Mouse (Mus musculus) MEL (cell line): Measurements from ENCODE around the gene Nf2. TPM values are rescaled to one million over a fixed set of nuclear protein-coding genes. Genes with fewer than 3 reads are reported as not detected.

Experiments
- DNase-seq: peaks from one replicate; pipeline ENCODE4 v3.0.0; 2011; ENCODE audit warnings: low read depth, low spot score
- H3K27ac ChIP-seq: 2 replicates; pipeline ENCODE4 v1.5.1; 2012; ENCODE audit warnings: low read depth, mild to moderate bottlenecking, control low read depth, low read length, moderate library complexity; ENCODE audit not compliant: control insufficient read depth
- H3K27me3 ChIP-seq, 2 experiments: fragments of 150-350 bp in 1 of 2; sonication (generic) in 1 of 2; 2 replicates each; pipeline ENCODE4 v1.6.1; 2012; ENCODE audit warnings: low read length in 2 of 2, mild to moderate bottlenecking in 2 of 2, improper control_type of control experiment in 1 of 2, moderate library complexity in 1 of 2; ENCODE audit not compliant: insufficient read depth in 2 of 2, control insufficient read depth in 1 of 2
- H3K36me3 ChIP-seq, 2 experiments: 2 replicates each; pipeline ENCODE4 v1.6.1; 2012 to 2014; ENCODE audit warnings: low read length in 2 of 2, improper control_type of control experiment in 1 of 2, inconsistent platforms in 1 of 2, mild to moderate bottlenecking in 1 of 2; ENCODE audit not compliant: insufficient read depth in 2 of 2, control insufficient read depth in 1 of 2
- H3K4me1 ChIP-seq, 2 experiments: fragments of 150-350 bp in 1 of 2; sonication (generic) in 1 of 2; 2 replicates each; pipeline ENCODE4 v1.6.1; 2012; ENCODE audit warnings: low read length in 2 of 2, improper control_type of control experiment in 1 of 2, mild to moderate bottlenecking in 1 of 2; ENCODE audit not compliant: insufficient read depth in 2 of 2, control insufficient read depth in 1 of 2
- H3K4me3 ChIP-seq, 2 experiments: fragments of 150-350 bp in 1 of 2; sonication (generic) in 1 of 2; 2 replicates each; pipeline ENCODE4 v1.5.1; 2012; ENCODE audit warnings: low read depth in 2 of 2, low read length in 2 of 2, mild to moderate bottlenecking in 2 of 2, moderate library complexity in 2 of 2, control low read depth in 1 of 2, improper control_type of control experiment in 1 of 2; ENCODE audit not compliant: control insufficient read depth in 1 of 2, insufficient read depth in 1 of 2
- H3K79me2 ChIP-seq: 2 replicates; pipeline ENCODE4 v1.6.1; 2012; ENCODE audit warnings: mild to moderate bottlenecking, low read length, moderate library complexity; ENCODE audit not compliant: control insufficient read depth, poor library complexity, insufficient read depth
- H3K9ac ChIP-seq: 2 replicates; pipeline ENCODE4 v1.6.1; 2012; ENCODE audit warnings: low read depth, mild to moderate bottlenecking, control low read depth, low read length, moderate library complexity; ENCODE audit not compliant: control insufficient read depth, poor library complexity, severe bottlenecking
- H3K9me3 ChIP-seq: fragments of 150-350 bp; sonication (generic); replicated peaks from 2 replicates; pipeline ENCODE4 v1.6.1; 2012; ENCODE audit warnings: mild to moderate bottlenecking, low read length, improper control_type of control experiment, moderate library complexity; ENCODE audit not compliant: insufficient read depth
- BHLHE40 ChIP-seq: IDR thresholded peaks from 2 replicates; pipeline ENCODE4 v1.6.1; 2012; ENCODE audit warnings: low read depth, mild to moderate bottlenecking, inconsistent platforms, low read length, improper control_type of control experiment, borderline replicate concordance
- CHD1 ChIP-seq: IDR thresholded peaks from 2 replicates; pipeline ENCODE4 v1.6.1; 2012; ENCODE audit warnings: low read depth, mild to moderate bottlenecking, inconsistent platforms, low read length, improper control_type of control experiment
- CTCF ChIP-seq, 3 experiments: IDR thresholded peaks in 2 of 3; conservative IDR thresholded peaks in 1 of 3; 2 replicates each; pipeline ENCODE4 v1.5.1; 2011 to 2012; ENCODE audit warnings: low read length in 3 of 3, low read depth in 2 of 3, mild to moderate bottlenecking in 2 of 3, improper control_type of control experiment in 1 of 3, inconsistent platforms in 1 of 3, mixed read lengths in 1 of 3, moderate library complexity in 1 of 3; ENCODE audit not compliant: control insufficient read depth in 1 of 3, insufficient read depth in 1 of 3, poor library complexity in 1 of 3, severe bottlenecking in 1 of 3
- E2F4 ChIP-seq: IDR thresholded peaks from 2 replicates; pipeline ENCODE4 v1.6.1; 2011; ENCODE audit warnings: low read depth, low read length, improper control_type of control experiment, borderline replicate concordance
- EP300 ChIP-seq, 2 experiments: IDR thresholded peaks; 2 replicates each; pipeline ENCODE4 v1.6.1; 2011; ENCODE audit warnings: improper control_type of control experiment in 2 of 2, low read length in 2 of 2, low read depth in 1 of 2, mild to moderate bottlenecking in 1 of 2
- GABPA ChIP-seq: IDR thresholded peaks from 2 replicates; pipeline ENCODE4 v1.6.1; 2012; ENCODE audit warnings: low read depth, mild to moderate bottlenecking, inconsistent platforms, low read length, improper control_type of control experiment, moderate library complexity
- MAFK ChIP-seq: IDR thresholded peaks from 2 replicates; pipeline ENCODE4 v1.6.1; 2011; ENCODE audit warnings: low read depth, mild to moderate bottlenecking, low read length, improper control_type of control experiment, borderline replicate concordance
- MAX ChIP-seq: IDR thresholded peaks from 2 replicates; pipeline ENCODE4 v1.6.1; 2011; ENCODE audit warnings: low read length, improper control_type of control experiment
- MEF2A ChIP-seq: IDR thresholded peaks from 2 replicates; pipeline ENCODE4 v1.6.1; 2014; ENCODE audit warnings: low read depth, mild to moderate bottlenecking, inconsistent platforms, low read length, improper control_type of control experiment; ENCODE audit not compliant: poor library complexity, insufficient replicate concordance, severe bottlenecking; ENCODE audit errors: extremely low read depth
- MXI1 ChIP-seq: IDR thresholded peaks from 2 replicates; pipeline ENCODE4 v1.6.1; 2011; ENCODE audit warnings: mild to moderate bottlenecking, low read depth, low read length, improper control_type of control experiment
- MYB ChIP-seq: IDR thresholded peaks from 2 replicates; pipeline ENCODE4 v1.6.1; 2011; ENCODE audit warnings: mild to moderate bottlenecking, low read depth, low read length, improper control_type of control experiment
- MYC ChIP-seq: IDR thresholded peaks from 2 replicates; pipeline ENCODE4 v1.6.1; 2011; ENCODE audit warnings: low read depth, mild to moderate bottlenecking, low read length, improper control_type of control experiment, moderate library complexity
- NELFE ChIP-seq: IDR thresholded peaks from 2 replicates; pipeline ENCODE4 v1.6.1; 2011; ENCODE audit warnings: low read depth, low read length, improper control_type of control experiment
- NRF1 ChIP-seq: IDR thresholded peaks from 2 replicates; pipeline ENCODE4 v1.6.1; 2014; ENCODE audit warnings: low read depth, mild to moderate bottlenecking, inconsistent platforms, low read length, improper control_type of control experiment, moderate library complexity; ENCODE audit not compliant: poor library complexity, insufficient read depth, severe bottlenecking
- POLR2AphosphoS2 ChIP-seq: IDR thresholded peaks from 2 replicates; pipeline ENCODE4 v1.6.1; 2011; ENCODE audit warnings: low read length, improper control_type of control experiment
- POLR2AphosphoS5 ChIP-seq: IDR thresholded peaks from 2 replicates; pipeline ENCODE4 v1.6.1; 2012; ENCODE audit warnings: low read depth, borderline replicate concordance, mild to moderate bottlenecking, inconsistent platforms, low read length, moderate library complexity, mixed read lengths
- RAD21 ChIP-seq: IDR thresholded peaks from 2 replicates; pipeline ENCODE4 v1.6.1; 2011; ENCODE audit warnings: mild to moderate bottlenecking, low read depth, low read length, improper control_type of control experiment
- SIN3A ChIP-seq: IDR thresholded peaks from 2 replicates; pipeline ENCODE4 v1.6.1; 2012; ENCODE audit warnings: low read length, improper control_type of control experiment, inconsistent platforms
- SMC3 ChIP-seq: IDR thresholded peaks from 2 replicates; pipeline ENCODE4 v1.6.1; 2011; ENCODE audit warnings: low read depth, low read length, improper control_type of control experiment
- TBP ChIP-seq: IDR thresholded peaks from 2 replicates; pipeline ENCODE4 v1.8.0; 2011; ENCODE audit warnings: low read depth, low read length, improper control_type of control experiment
- TCF12 ChIP-seq: IDR thresholded peaks from 2 replicates; pipeline ENCODE4 v1.6.1; 2014; ENCODE audit warnings: low read depth, mild to moderate bottlenecking, inconsistent platforms, low read length, improper control_type of control experiment, moderate library complexity
- USF1 ChIP-seq: IDR thresholded peaks from 2 replicates; pipeline ENCODE4 v1.6.1; 2014; ENCODE audit warnings: low read depth, mild to moderate bottlenecking, inconsistent platforms, low read length, improper control_type of control experiment, moderate library complexity
- USF2 ChIP-seq, 2 experiments: IDR thresholded peaks; 2 replicates each; pipeline ENCODE4 v1.6.1; 2011 to 2012; ENCODE audit warnings: improper control_type of control experiment in 2 of 2, low read length in 2 of 2, borderline replicate concordance in 1 of 2, inconsistent platforms in 1 of 2, low read depth in 1 of 2, mild to moderate bottlenecking in 1 of 2; ENCODE audit not compliant: insufficient read depth in 1 of 2
- ZC3H11A ChIP-seq: IDR thresholded peaks from 2 replicates; pipeline ENCODE4 v1.6.1; 2012; ENCODE audit warnings: low read depth, mild to moderate bottlenecking, inconsistent platforms, low read length, improper control_type of control experiment
- ZKSCAN1 ChIP-seq: IDR thresholded peaks from 2 replicates; pipeline ENCODE4 v1.6.1; 2012; ENCODE audit warnings: low read depth, mild to moderate bottlenecking, inconsistent platforms, low read length, improper control_type of control experiment, moderate library complexity
- ZMIZ1 ChIP-seq: IDR thresholded peaks from 2 replicates; pipeline ENCODE4 v1.6.1; 2012; ENCODE audit warnings: low read depth, mild to moderate bottlenecking, inconsistent platforms, low read length, improper control_type of control experiment, moderate library complexity
- ZNF384 ChIP-seq: IDR thresholded peaks from 2 replicates; pipeline ENCODE4 v1.6.1; 2012; ENCODE audit warnings: low read depth, mild to moderate bottlenecking, inconsistent platforms, low read length, improper control_type of control experiment
- polyA plus RNA-seq, 2 experiments: library from polyadenylated mRNA; stranded (reverse) in 1 of 2; unstranded in 1 of 2; fragments of >175 nt in 1 of 2; fragments of >200 nt in 1 of 2; gene quantifications; 2 replicates each; pipeline versions ENCODE4 v1.2.1 to v1.2.4; 2012; ENCODE audit warnings: low replicate concordance in 2 of 2, low read depth in 1 of 2; ENCODE audit not compliant: insufficient read length in 2 of 2, insufficient read depth in 1 of 2, missing spikeins in 1 of 2
- total RNA-seq: library from RNA; depleted of rRNA; stranded (reverse); fragments of 300-350 nt; gene quantifications from 2 replicates; pipeline ENCODE4 v1.2.3, GENCODE M21; 2012

The Nf2 gene
- total and polyA plus RNA-seq, 3 experiments, result 73.6 to 246 (median 95.6) TPM

DNA sequence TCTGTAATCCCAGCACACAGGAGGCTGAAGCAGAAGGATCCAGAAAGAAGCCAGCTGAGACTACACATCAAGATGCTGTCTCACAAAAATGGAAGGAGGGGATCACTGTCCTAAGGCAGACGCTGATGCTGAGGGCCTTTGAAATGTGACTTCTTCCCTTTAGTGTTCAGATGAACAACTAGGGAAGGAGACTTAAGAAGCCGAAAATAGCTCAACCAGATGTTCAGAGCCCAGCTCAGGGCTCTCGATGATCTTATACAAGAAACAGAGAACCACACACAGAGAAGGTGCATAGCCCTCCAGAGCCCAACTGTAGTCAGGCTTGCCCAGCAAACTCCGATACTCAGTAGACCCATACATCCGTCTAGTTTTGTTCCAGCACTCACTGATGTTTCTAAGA is 12.0 kb downstream of the Nf2 start:
- no peak overlapping the region for H3K4me3 ChIP-seq
- peaks cover 6% of the 10 kb centered on the region in 2 experiments; a peak in 3 of 4 replicates for H3K4me1 ChIP-seq
- H3K36me3 ChIP-seq, result peaks cover 0 to 12% of the 10 kb centered on the region in 2 experiments; a peak in 2 of 4 replicates
- H3K27me3 ChIP-seq, result no peaks in the 10 kb centered on the region
- no peaks in the 10 kb centered on the region for H3K9me3 ChIP-seq
- no peak for TF ChIP-seq MAX
- TF ChIP-seq TCF12, result no peak
- no peak for TF ChIP-seq NRF1
- TF ChIP-seq GABPA, result no peak
- no peak for TF ChIP-seq MAFK
- no peak for TF ChIP-seq CHD1
- TF ChIP-seq MYB, result no peak
- TF ChIP-seq USF1, result no peak
- no peak for TF ChIP-seq POLR2AphosphoS2
- TF ChIP-seq ZMIZ1, result no peak
- TF ChIP-seq MEF2A, result no peak
- no peak for TF ChIP-seq E2F4
- H3K27ac ChIP-seq, result no peak overlapping the region
- no peak for DNase-seq
- H3K79me2 ChIP-seq, result peaks cover 59% of the 10 kb centered on the region
- H3K9ac ChIP-seq, result no peak overlapping the region

DNA sequence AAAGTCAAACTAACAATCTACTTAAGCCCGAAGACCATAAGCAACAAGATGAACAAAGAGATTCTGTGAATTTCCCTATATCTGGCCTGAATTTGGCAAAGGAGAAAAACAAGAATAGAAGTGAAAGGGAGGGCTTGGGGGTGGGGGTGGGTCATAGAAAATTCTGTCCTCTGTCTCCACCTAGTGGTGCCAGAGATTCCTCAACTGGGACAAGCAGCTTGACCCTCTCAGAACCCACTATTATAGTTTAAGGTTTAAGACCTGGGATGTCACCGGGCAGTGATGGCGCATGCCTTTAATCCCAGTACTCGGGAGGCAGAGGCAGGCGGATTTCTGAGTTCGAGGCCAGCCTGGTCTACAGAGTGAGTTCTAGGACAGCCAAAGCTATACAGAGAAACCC is 12.6 kb downstream of the Nf2 start:
- Histone ChIP-seq H3K36me3 (peaks cover 0 to 17% of the 10 kb centered on the region in 2 experiments; a peak in 2 of 4 replicates), H3K4me1 (peaks cover 10 to 11% of the 10 kb centered on the region in 2 experiments), H3K4me3 (no peak overlapping the region), H3K27ac (no peak overlapping the region), H3K9me3 (no peaks in the 10 kb centered on the region), H3K79me2 (peaks cover 60% of the 10 kb centered on the region)
- TF ChIP-seq RAD21, result peak; percentile 71
- TF ChIP-seq CTCF (IDR thresholded peaks at IDR 0.05 in 2 of 3, conservative IDR thresholded peaks at IDR 0.05 in 1 of 3; ENCODE audit: control insufficient read depth in 1 of 3, insufficient read depth in 1 of 3, low read depth in 2 of 3, low read length in 3 of 3, poor library complexity in 1 of 3, severe bottlenecking in 1 of 3), result peak; percentile 53 to 75 (median 73)
- no peak for TF ChIP-seq MYB
- TF ChIP-seq ZNF384, result peak; percentile 64; the same call in 1 of the 2 replicates
- no peak for TF ChIP-seq E2F4
- peak; percentile 47 for TF ChIP-seq SIN3A
- TF ChIP-seq MEF2A, result no peak
- TF ChIP-seq MXI1, result no peak
- TF ChIP-seq ZC3H11A, result peak; percentile 61; the same call in 1 of the 2 replicates
- TF ChIP-seq EP300 (IDR thresholded peaks at IDR 0.05; ENCODE audit: low read depth in 1 of 2, low read length in 2 of 2), result no peak; a peak in 1 of 4 replicates
- no peak for TF ChIP-seq MYC
- peak; percentile 60 for TF ChIP-seq SMC3
- TF ChIP-seq TBP, result no peak
- no peak for TF ChIP-seq NELFE
- TF ChIP-seq USF2 (IDR thresholded peaks at IDR 0.05; ENCODE audit: borderline replicate concordance in 1 of 2, insufficient read depth in 1 of 2, low read depth in 1 of 2, low read length in 2 of 2), result no peak
- no peak for TF ChIP-seq BHLHE40
- TF ChIP-seq CHD1, result no peak
- TF ChIP-seq POLR2AphosphoS5, result no peak
- no peak for TF ChIP-seq POLR2AphosphoS2
- TF ChIP-seq ZKSCAN1, result no peak
- TF ChIP-seq, all 39 proteins: peak for 6
- Histone ChIP-seq H3K27me3 (no peaks in the 10 kb centered on the region), H3K9ac (no peak overlapping the region)
- DNase-seq, result peak; percentile 78
